Mouse (Mus musculus) liver, adult 2 months (tissue): ENCODE measurements around the gene Dcun1d4.

Experiments used
- CTCF ChIP-seq: fragments of 200-500 bp; IDR thresholded peaks from 2 replicates; pipeline ENCODE4 v1.5.1; 2011; ENCODE audit warnings: low read depth, low read length, control low read depth
- POLR2A ChIP-seq: fragments of 200-500 bp; IDR thresholded peaks from 2 replicates; pipeline ENCODE4 v1.6.1; 2011; ENCODE audit warnings: low read length, control low read depth; ENCODE audit not compliant: insufficient read depth; ENCODE audit errors: extremely low read depth

- TF ChIP-seq CTCF (no peak), POLR2A (no peak)
Observed at GRCm38 (mm10) chr5:73569181-73569580, 88.4 kb downstream of the Dcun1d4 start.
